Mouse (Mus musculus) lung, adult 2 months (tissue): ENCODE results near the gene Rint1.

Experiments
- CTCF ChIP-seq: fragments of 200-500 bp; IDR thresholded peaks from 2 replicates; pipeline ENCODE4 v1.5.1; 2011; ENCODE audit warnings: mild to moderate bottlenecking, low read length, control low read depth; ENCODE audit not compliant: insufficient read depth
- POLR2A ChIP-seq: fragments of 200-500 bp; IDR thresholded peaks from 2 replicates; pipeline ENCODE4 v1.6.1; 2011; ENCODE audit warnings: low read depth, mild to moderate bottlenecking, control low read depth, low read length, borderline replicate concordance; ENCODE audit errors: extremely low read depth

DNA sequence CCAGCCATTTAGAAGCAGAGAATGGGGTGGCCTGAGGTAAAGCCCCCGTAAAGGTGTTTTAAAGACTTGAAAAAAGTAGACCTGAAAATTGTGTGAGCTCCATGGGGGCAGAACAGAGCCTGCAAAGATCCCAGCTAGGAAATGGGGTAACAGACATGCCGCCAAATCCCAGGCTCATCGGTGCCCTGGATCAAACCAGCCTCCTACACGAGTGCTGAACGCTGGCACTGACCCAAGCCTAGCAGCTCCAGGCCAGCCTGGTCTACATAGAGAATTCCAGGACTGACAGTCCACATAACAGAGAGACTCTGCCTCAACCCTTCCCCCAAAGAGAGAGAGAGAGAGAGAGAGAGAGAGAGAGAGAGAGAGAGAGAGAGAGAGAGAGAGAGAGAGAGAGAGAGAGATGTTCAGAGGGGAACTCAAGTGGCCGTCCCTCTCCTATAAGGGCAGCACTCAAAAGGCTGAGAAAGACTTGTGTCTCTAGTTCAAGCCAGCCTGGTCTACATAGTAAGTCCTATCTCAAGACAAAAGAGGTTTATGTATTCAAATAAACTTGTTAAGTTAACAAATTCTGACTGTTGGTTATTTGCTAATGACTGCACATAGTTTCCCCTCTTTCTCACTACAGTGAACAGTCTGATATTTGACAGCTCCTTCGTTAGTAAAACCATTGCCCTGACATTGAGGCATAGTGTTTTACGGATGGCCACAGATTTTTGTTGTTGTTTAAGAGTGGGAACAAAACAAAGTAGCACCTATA is 5.3 kb upstream of the Rint1 start:
- TF ChIP-seq CTCF (no peak), POLR2A (no peak)
